Mouse (Mus musculus) MEL (cell line): Measurements from ENCODE around the gene Fgd3. TPM values are rescaled to one million over a fixed set of nuclear protein-coding genes. Genes with fewer than 3 reads are reported as not detected.

Source experiments
- DNase-seq: peaks from one replicate; pipeline ENCODE4 v3.0.0; 2011; ENCODE audit warnings: low read depth, low spot score
- H3K27ac ChIP-seq: 2 replicates; pipeline ENCODE4 v1.5.1; 2012; ENCODE audit warnings: low read depth, mild to moderate bottlenecking, control low read depth, low read length, moderate library complexity; ENCODE audit not compliant: control insufficient read depth
- H3K27me3 ChIP-seq, 2 experiments: fragments of 150-350 bp in 1 of 2; sonication (generic) in 1 of 2; 2 replicates each; pipeline ENCODE4 v1.6.1; 2012; ENCODE audit warnings: low read length in 2 of 2, mild to moderate bottlenecking in 2 of 2, improper control_type of control experiment in 1 of 2, moderate library complexity in 1 of 2; ENCODE audit not compliant: insufficient read depth in 2 of 2, control insufficient read depth in 1 of 2
- H3K36me3 ChIP-seq, 2 experiments: 2 replicates each; pipeline ENCODE4 v1.6.1; 2012 to 2014; ENCODE audit warnings: low read length in 2 of 2, improper control_type of control experiment in 1 of 2, inconsistent platforms in 1 of 2, mild to moderate bottlenecking in 1 of 2; ENCODE audit not compliant: insufficient read depth in 2 of 2, control insufficient read depth in 1 of 2
- H3K4me1 ChIP-seq, 2 experiments: fragments of 150-350 bp in 1 of 2; sonication (generic) in 1 of 2; 2 replicates each; pipeline ENCODE4 v1.6.1; 2012; ENCODE audit warnings: low read length in 2 of 2, improper control_type of control experiment in 1 of 2, mild to moderate bottlenecking in 1 of 2; ENCODE audit not compliant: insufficient read depth in 2 of 2, control insufficient read depth in 1 of 2
- H3K4me3 ChIP-seq, 2 experiments: fragments of 150-350 bp in 1 of 2; sonication (generic) in 1 of 2; 2 replicates each; pipeline ENCODE4 v1.5.1; 2012; ENCODE audit warnings: low read depth in 2 of 2, low read length in 2 of 2, mild to moderate bottlenecking in 2 of 2, moderate library complexity in 2 of 2, control low read depth in 1 of 2, improper control_type of control experiment in 1 of 2; ENCODE audit not compliant: control insufficient read depth in 1 of 2, insufficient read depth in 1 of 2
- H3K79me2 ChIP-seq: 2 replicates; pipeline ENCODE4 v1.6.1; 2012; ENCODE audit warnings: mild to moderate bottlenecking, low read length, moderate library complexity; ENCODE audit not compliant: control insufficient read depth, poor library complexity, insufficient read depth
- H3K9ac ChIP-seq: 2 replicates; pipeline ENCODE4 v1.6.1; 2012; ENCODE audit warnings: low read depth, mild to moderate bottlenecking, control low read depth, low read length, moderate library complexity; ENCODE audit not compliant: control insufficient read depth, poor library complexity, severe bottlenecking
- H3K9me3 ChIP-seq: fragments of 150-350 bp; sonication (generic); replicated peaks from 2 replicates; pipeline ENCODE4 v1.6.1; 2012; ENCODE audit warnings: mild to moderate bottlenecking, low read length, improper control_type of control experiment, moderate library complexity; ENCODE audit not compliant: insufficient read depth
- CTCF ChIP-seq, 3 experiments: IDR thresholded peaks in 2 of 3; conservative IDR thresholded peaks in 1 of 3; 2 replicates each; pipeline ENCODE4 v1.5.1; 2011 to 2012; ENCODE audit warnings: low read length in 3 of 3, low read depth in 2 of 3, mild to moderate bottlenecking in 2 of 3, improper control_type of control experiment in 1 of 3, inconsistent platforms in 1 of 3, mixed read lengths in 1 of 3, moderate library complexity in 1 of 3; ENCODE audit not compliant: control insufficient read depth in 1 of 3, insufficient read depth in 1 of 3, poor library complexity in 1 of 3, severe bottlenecking in 1 of 3
- ELF1 ChIP-seq: IDR thresholded peaks from 2 replicates; pipeline ENCODE4 v1.6.1; 2014; ENCODE audit warnings: low read depth, mild to moderate bottlenecking, inconsistent platforms, low read length, improper control_type of control experiment, moderate library complexity
- ETS1 ChIP-seq: IDR thresholded peaks from 2 replicates; pipeline ENCODE4 v1.6.1; 2012; ENCODE audit warnings: low read depth, mild to moderate bottlenecking, inconsistent platforms, low read length, improper control_type of control experiment, moderate library complexity
- GABPA ChIP-seq: IDR thresholded peaks from 2 replicates; pipeline ENCODE4 v1.6.1; 2012; ENCODE audit warnings: low read depth, mild to moderate bottlenecking, inconsistent platforms, low read length, improper control_type of control experiment, moderate library complexity
- GATA1 ChIP-seq: IDR thresholded peaks from 2 replicates; pipeline ENCODE4 v1.6.1; 2011; ENCODE audit warnings: low read depth, low read length, improper control_type of control experiment
- HCFC1 ChIP-seq: IDR thresholded peaks from 2 replicates; pipeline ENCODE4 v1.6.1; 2012; ENCODE audit warnings: low read depth, mild to moderate bottlenecking, inconsistent platforms, low read length, improper control_type of control experiment, moderate library complexity
- JUND ChIP-seq: IDR thresholded peaks from 2 replicates; pipeline ENCODE4 v1.6.1; 2011; ENCODE audit warnings: low read depth, mild to moderate bottlenecking, improper control_type of control experiment, low read length
- KAT2A ChIP-seq: conservative IDR thresholded peaks from 2 replicates; pipeline ENCODE4 v1.6.1; 2012; ENCODE audit warnings: low read depth, low read length, improper control_type of control experiment, inconsistent platforms
- MAFK ChIP-seq: IDR thresholded peaks from 2 replicates; pipeline ENCODE4 v1.6.1; 2011; ENCODE audit warnings: low read depth, mild to moderate bottlenecking, low read length, improper control_type of control experiment, borderline replicate concordance
- MAX ChIP-seq: IDR thresholded peaks from 2 replicates; pipeline ENCODE4 v1.6.1; 2011; ENCODE audit warnings: low read length, improper control_type of control experiment
- MXI1 ChIP-seq: IDR thresholded peaks from 2 replicates; pipeline ENCODE4 v1.6.1; 2011; ENCODE audit warnings: mild to moderate bottlenecking, low read depth, low read length, improper control_type of control experiment
- MYB ChIP-seq: IDR thresholded peaks from 2 replicates; pipeline ENCODE4 v1.6.1; 2011; ENCODE audit warnings: mild to moderate bottlenecking, low read depth, low read length, improper control_type of control experiment
- NELFE ChIP-seq: IDR thresholded peaks from 2 replicates; pipeline ENCODE4 v1.6.1; 2011; ENCODE audit warnings: low read depth, low read length, improper control_type of control experiment
- POLR2A ChIP-seq, 2 experiments: IDR thresholded peaks; 2 replicates each; pipeline ENCODE4 v1.6.1; 2011 to 2012; ENCODE audit warnings: low read length in 2 of 2, mild to moderate bottlenecking in 2 of 2, control low read depth in 1 of 2, improper control_type of control experiment in 1 of 2, low read depth in 1 of 2, moderate library complexity in 1 of 2; ENCODE audit not compliant: control insufficient read depth in 1 of 2, insufficient read depth in 1 of 2, poor library complexity in 1 of 2
- POLR2AphosphoS2 ChIP-seq: IDR thresholded peaks from 2 replicates; pipeline ENCODE4 v1.6.1; 2011; ENCODE audit warnings: low read length, improper control_type of control experiment
- SIN3A ChIP-seq: IDR thresholded peaks from 2 replicates; pipeline ENCODE4 v1.6.1; 2012; ENCODE audit warnings: low read length, improper control_type of control experiment, inconsistent platforms
- SMC3 ChIP-seq: IDR thresholded peaks from 2 replicates; pipeline ENCODE4 v1.6.1; 2011; ENCODE audit warnings: low read depth, low read length, improper control_type of control experiment
- TAL1 ChIP-seq: IDR thresholded peaks from 2 replicates; pipeline ENCODE4 v1.6.1; 2012; ENCODE audit warnings: mild to moderate bottlenecking, inconsistent platforms, low read length, moderate library complexity, mixed read lengths
- TBP ChIP-seq: IDR thresholded peaks from 2 replicates; pipeline ENCODE4 v1.8.0; 2011; ENCODE audit warnings: low read depth, low read length, improper control_type of control experiment
- TCF12 ChIP-seq: IDR thresholded peaks from 2 replicates; pipeline ENCODE4 v1.6.1; 2014; ENCODE audit warnings: low read depth, mild to moderate bottlenecking, inconsistent platforms, low read length, improper control_type of control experiment, moderate library complexity
- UBTF ChIP-seq: IDR thresholded peaks from 2 replicates; pipeline ENCODE4 v1.6.1; 2012; ENCODE audit warnings: low read depth, mild to moderate bottlenecking, inconsistent platforms, low read length, improper control_type of control experiment, moderate library complexity, borderline replicate concordance; ENCODE audit not compliant: insufficient read depth
- USF1 ChIP-seq: IDR thresholded peaks from 2 replicates; pipeline ENCODE4 v1.6.1; 2014; ENCODE audit warnings: low read depth, mild to moderate bottlenecking, inconsistent platforms, low read length, improper control_type of control experiment, moderate library complexity
- USF2 ChIP-seq, 2 experiments: IDR thresholded peaks; 2 replicates each; pipeline ENCODE4 v1.6.1; 2011 to 2012; ENCODE audit warnings: improper control_type of control experiment in 2 of 2, low read length in 2 of 2, borderline replicate concordance in 1 of 2, inconsistent platforms in 1 of 2, low read depth in 1 of 2, mild to moderate bottlenecking in 1 of 2; ENCODE audit not compliant: insufficient read depth in 1 of 2
- ZC3H11A ChIP-seq: IDR thresholded peaks from 2 replicates; pipeline ENCODE4 v1.6.1; 2012; ENCODE audit warnings: low read depth, mild to moderate bottlenecking, inconsistent platforms, low read length, improper control_type of control experiment
- ZKSCAN1 ChIP-seq: IDR thresholded peaks from 2 replicates; pipeline ENCODE4 v1.6.1; 2012; ENCODE audit warnings: low read depth, mild to moderate bottlenecking, inconsistent platforms, low read length, improper control_type of control experiment, moderate library complexity
- ZMIZ1 ChIP-seq: IDR thresholded peaks from 2 replicates; pipeline ENCODE4 v1.6.1; 2012; ENCODE audit warnings: low read depth, mild to moderate bottlenecking, inconsistent platforms, low read length, improper control_type of control experiment, moderate library complexity
- polyA plus RNA-seq, 2 experiments: library from polyadenylated mRNA; stranded (reverse) in 1 of 2; unstranded in 1 of 2; fragments of >175 nt in 1 of 2; fragments of >200 nt in 1 of 2; gene quantifications; 2 replicates each; pipeline versions ENCODE4 v1.2.1 to v1.2.4; 2012; ENCODE audit warnings: low replicate concordance in 2 of 2, low read depth in 1 of 2; ENCODE audit not compliant: insufficient read length in 2 of 2, insufficient read depth in 1 of 2, missing spikeins in 1 of 2
- total RNA-seq: library from RNA; depleted of rRNA; stranded (reverse); fragments of 300-350 nt; gene quantifications from 2 replicates; pipeline ENCODE4 v1.2.3, GENCODE M21; 2012

Fgd3 gene
- total and polyA plus RNA-seq, 3 experiments, result 5.0 to 6.9 TPM; not detected in 1

- peak overlapping the region; percentile 76 for H3K9ac ChIP-seq
- DNase-seq, result no peak
- peak overlapping the region; percentile 50 for H3K27ac ChIP-seq
- no peaks in the 10 kb centered on the region for H3K27me3 ChIP-seq
- peaks cover 0 to 4% of the 10 kb centered on the region in 2 experiments; a peak in 1 of 4 replicates for H3K36me3 ChIP-seq
- no peaks in the 10 kb centered on the region for H3K9me3 ChIP-seq
- peak overlapping the region; percentile 66 to 74 for H3K4me3 ChIP-seq
- H3K79me2 ChIP-seq, result no peaks in the 10 kb centered on the region; the same call in 1 of the 2 replicates
- H3K4me1 ChIP-seq, result peaks cover 0 to 15% of the 10 kb centered on the region in 2 experiments; a peak in 3 of 4 replicates
- peak; percentile 83; the same call in 1 of the 2 replicates for TF ChIP-seq NELFE
- no peak for TF ChIP-seq TAL1
- TF ChIP-seq MXI1, result no peak
- TF ChIP-seq ZKSCAN1, result no peak
- TF ChIP-seq HCFC1, result peak; percentile 58; the same call in 1 of the 2 replicates
- TF ChIP-seq POLR2AphosphoS2, result peak; percentile 77; the same call in 1 of the 2 replicates
- no peak for TF ChIP-seq CTCF (IDR thresholded peaks at IDR 0.05 in 2 of 3, conservative IDR thresholded peaks at IDR 0.05 in 1 of 3; ENCODE audit: control insufficient read depth in 1 of 3, insufficient read depth in 1 of 3, low read depth in 2 of 3, low read length in 3 of 3, poor library complexity in 1 of 3, severe bottlenecking in 1 of 3)
- no peak for TF ChIP-seq SMC3
- TF ChIP-seq ETS1, result 0 out of 2 replicates have a peak, but pooled peaks have one; percentile 42
- TF ChIP-seq MAX, result no peak
- TF ChIP-seq GATA1, result no peak
- peak; percentile 53; the same call in 1 of the 2 replicates for TF ChIP-seq SIN3A
- no peak; the same call in 1 of the 2 replicates for TF ChIP-seq KAT2A
- no peak for TF ChIP-seq USF2 (IDR thresholded peaks at IDR 0.05; ENCODE audit: borderline replicate concordance in 1 of 2, insufficient read depth in 1 of 2, low read depth in 1 of 2, low read length in 2 of 2)
- no peak for TF ChIP-seq MAFK
These were observed 103.9 kb downstream of the Fgd3 start for GRCm38 (mm10) chr13:49216220-49216552.

- H3K79me2 ChIP-seq, result no peaks in the 10 kb centered on the region; the same call in 1 of the 2 replicates
- peak within 1 kb of the TSS; percentile 66 to 74 for H3K4me3 ChIP-seq
- TF ChIP-seq KAT2A (no peak; the same call in 1 of the 2 replicates), SIN3A (0 out of 2 replicates have a peak, but pooled peaks have one; percentile 22), ETS1 (no peak), TCF12 (peak; percentile 54), GABPA (no peak), UBTF (0 out of 2 replicates have a peak, but pooled peaks have one; percentile 4), ZMIZ1 (peak; percentile 92), POLR2A (IDR thresholded peaks at IDR 0.05; ENCODE audit: control insufficient read depth in 1 of 2, insufficient read depth in 1 of 2, low read depth in 1 of 2, low read length in 2 of 2, poor library complexity in 1 of 2) (peak; percentile 55 to 79; a peak in 1 of 4 replicates), JUND (no peak), CTCF (IDR thresholded peaks at IDR 0.05 in 2 of 3, conservative IDR thresholded peaks at IDR 0.05 in 1 of 3; ENCODE audit: control insufficient read depth in 1 of 3, insufficient read depth in 1 of 3, low read depth in 2 of 3, low read length in 3 of 3, poor library complexity in 1 of 3, severe bottlenecking in 1 of 3) (no peak), TBP (peak; percentile 3; the same call in 1 of the 2 replicates), ZC3H11A (no peak), ELF1 (peak; percentile 53; the same call in 1 of the 2 replicates), USF1 (no peak), MYB (no peak)
- TF ChIP-seq, all 39 proteins: peak for 7
- H3K27ac ChIP-seq, result peak within 1 kb of the TSS; percentile 50
- DNase-seq, result peak; percentile 97
- H3K4me1 ChIP-seq, result peaks cover 0 to 15% of the 10 kb centered on the region in 2 experiments; a peak in 3 of 4 replicates
- no peaks in the 10 kb centered on the region for H3K27me3 ChIP-seq
- H3K36me3 ChIP-seq, result peaks cover 0 to 4% of the 10 kb centered on the region in 2 experiments; a peak in 1 of 4 replicates
- H3K9me3 ChIP-seq, result no peaks in the 10 kb centered on the region
- peak within 1 kb of the TSS; percentile 80 for H3K9ac ChIP-seq
These were observed 104.4 kb downstream of the Fgd3 start, which contains the start of gene Card19 for GRCm38 (mm10) chr13:49215504-49216219. Card19 (minus strand) TSS chr13:49216037.
